Mouse (Mus musculus) lung, adult 2 months (tissue): ENCODE measurements around the gene Tut1. TPM values are rescaled to one million over a fixed set of nuclear protein-coding genes. Genes with fewer than 3 reads are reported as not detected.

Experiments
- DNase-seq: peaks from one replicate; pipeline ENCODE4 v3.0.0; 2022
- H3K4me1 ChIP-seq: fragments of 200-500 bp; 2 replicates; pipeline ENCODE4 v1.6.1; 2011; ENCODE audit warnings: low read length; ENCODE audit not compliant: control insufficient read depth, insufficient read depth
- H3K4me3 ChIP-seq: fragments of 200-500 bp; replicated peaks from 2 replicates; pipeline ENCODE3; 2011; ENCODE audit warnings: low read depth, mild to moderate bottlenecking, control low read depth, low read length; ENCODE audit errors: extremely low read depth
- CTCF ChIP-seq: fragments of 200-500 bp; IDR thresholded peaks from 2 replicates; pipeline ENCODE4 v1.5.1; 2011; ENCODE audit warnings: mild to moderate bottlenecking, low read length, control low read depth; ENCODE audit not compliant: insufficient read depth
- POLR2A ChIP-seq: fragments of 200-500 bp; IDR thresholded peaks from 2 replicates; pipeline ENCODE4 v1.6.1; 2011; ENCODE audit warnings: low read depth, mild to moderate bottlenecking, control low read depth, low read length, borderline replicate concordance; ENCODE audit errors: extremely low read depth
- WGBS: fragments of 180-500 bp; shearing (Covaris S2); methylation state at CpG from one replicate; pipeline ENCODE4 v1.1.7; 2018; 5-methylcytosine and 5-hydroxymethylcytosine counted together
- polyA plus RNA-seq: library from polyadenylated mRNA; depleted of rRNA; stranded (reverse); fragments of >200 nt; gene quantifications from 2 replicates; pipeline ENCODE4 v1.2.3, GENCODE M21; 2012

The Tut1 gene
- polyA plus RNA-seq, 1 experiment: 17.9 TPM

GRCm38 (mm10) chr19:8989066-8989566 lies 35.5 kb downstream of the Tut1 start, which contains the start of gene Ahnak:
Gene Ahnak (plus strand): TSS chr19:8989284.
- 1% methylated on average over 42 of the region's 42 CpGs for WGBS
- Histone ChIP-seq H3K4me1 (peaks cover 22% of the 10 kb centered on the region), H3K4me3 (peak within 1 kb of the TSS; percentile 76)
- TF ChIP-seq CTCF (no peak), POLR2A (peak; percentile 85)
- peak; percentile 88 for DNase-seq

- WGBS: under 1% methylated on average over 52 of the region's 53 CpGs
- DNase-seq: peak; percentile 89
- TF ChIP-seq POLR2A: peak; percentile 50; the same call in 1 of the 2 replicates
- TF ChIP-seq CTCF: no peak
- Histone ChIP-seq H3K4me1 (peaks cover 23% of the 10 kb centered on the region), H3K4me3 (peak overlapping the region; percentile 76)
These were observed 36.2 kb downstream of the Tut1 start for GRCm38 (mm10) chr19:8989567-8990431.

- peaks cover 28% of the 10 kb centered on the region for H3K4me1 ChIP-seq
- TF ChIP-seq CTCF: no peak
- TF ChIP-seq POLR2A: peak; percentile 46; the same call in 1 of the 2 replicates
- peak overlapping the region; percentile 76 for H3K4me3 ChIP-seq
- no peak for DNase-seq
- WGBS: 6% methylated on average over 14 of the region's 15 CpGs
These were observed 36.9 kb downstream of the Tut1 start for GRCm38 (mm10) chr19:8990432-8991102.

- WGBS: 26% methylated on average over 4 of the region's 4 CpGs
- peak overlapping the region; percentile 45 for H3K4me3 ChIP-seq
- DNase-seq: no peak
- H3K4me1 ChIP-seq: peaks cover 22% of the 10 kb centered on the region
- TF ChIP-seq CTCF (no peak), POLR2A (no peak)
These were observed 37.7 kb downstream of the Tut1 start for GRCm38 (mm10) chr19:8991245-8991870.

GRCm38 (mm10) chr19:8991871-8992735 lies 38.5 kb downstream of the Tut1 start:
- DNase-seq: peak; percentile 55
- H3K4me1 ChIP-seq: peaks cover 23% of the 10 kb centered on the region
- TF ChIP-seq POLR2A (no peak), CTCF (no peak)
- peak overlapping the region; percentile 34 for H3K4me3 ChIP-seq
- 15% methylated on average over 13 of the region's 13 CpGs for WGBS

- Histone ChIP-seq H3K4me1 (peaks cover 30% of the 10 kb centered on the region), H3K4me3 (peak overlapping the region; percentile 34)
- DNase-seq: peak; percentile 85
- WGBS: 22% methylated on average over 12 of the region's 12 CpGs
- TF ChIP-seq CTCF (peak; percentile 86), POLR2A (no peak)
These were observed 39.4 kb downstream of the Tut1 start for GRCm38 (mm10) chr19:8992769-8993624.

- H3K4me1 ChIP-seq: peaks cover 34% of the 10 kb centered on the region
- 43% methylated on average over 2 of the region's 2 CpGs for WGBS
- no peak overlapping the region for H3K4me3 ChIP-seq
- no peak for DNase-seq
- no peak for TF ChIP-seq CTCF
- TF ChIP-seq POLR2A: no peak
These were observed 39.9 kb downstream of the Tut1 start for GRCm38 (mm10) chr19:8993625-8993912.
